Mouse (Mus musculus) lung, postnatal 4 days (tissue): Measurements from ENCODE around the gene Cox14.
"Not testable (repeated sequence)": the region's sequence is repeated elsewhere in the genome, so short reads cannot be mapped to it uniquely, and the experiment has no call there.

ENCODE experiments used
- DNase-seq, 2 experiments: peaks; one replicate each; pipeline ENCODE4 v3.0.0; 2021

Gene Cox14

GRCm38 (mm10) chr15:99728211-99728610 is 2.8 kb downstream of the Cox14 start:
- DNase-seq, result no peak

GRCm38 (mm10) chr15:99729056-99729783 is 3.8 kb downstream of the Cox14 start:
- DNase-seq, result no peak

GRCm38 (mm10) chr15:99731167-99731566 is 5.7 kb downstream of the Cox14 start:
- no peak for DNase-seq

GRCm38 (mm10) chr15:99731678-99732077 is 6.3 kb downstream of the Cox14 start:
- no peak for DNase-seq

- no peak for DNase-seq
Measured at GRCm38 (mm10) chr15:99733186-99733585, 7.8 kb downstream of the Cox14 start.

- peak; percentile 98 to 100 for DNase-seq
Measured at GRCm38 (mm10) chr15:99735631-99736030, 10.2 kb downstream of the Cox14 start.

GRCm38 (mm10) chr15:99736675-99737074 is 11.3 kb downstream of the Cox14 start:
- no peak for DNase-seq

GRCm38 (mm10) chr15:99740229-99740628 is 14.8 kb downstream of the Cox14 start:
- DNase-seq, result no peak

GRCm38 (mm10) chr15:99754204-99754603 is 28.8 kb downstream of the Cox14 start:
- no peak for DNase-seq

GRCm38 (mm10) chr15:99767467-99767866 is 42.0 kb downstream of the Cox14 start:
- DNase-seq, result no peak

- no peak for DNase-seq
Measured at GRCm38 (mm10) chr15:99768761-99769160, 43.3 kb downstream of the Cox14 start.

GRCm38 (mm10) chr15:99771004-99771500 is 45.6 kb downstream of the Cox14 start:
- no peak for DNase-seq

GRCm38 (mm10) chr15:99771601-99772276 is 46.3 kb downstream of the Cox14 start:
- DNase-seq, result no peak

- peak; percentile 93 to 96 for DNase-seq
Measured at GRCm38 (mm10) chr15:99772277-99772880, 47.0 kb downstream of the Cox14 start.

GRCm38 (mm10) chr15:99772881-99772924 is 47.3 kb downstream of the Cox14 start, which contains the start of gene Cers5:
Gene Cers5 (minus strand): TSS chr15:99772885.
- DNase-seq, result not testable (repeated sequence)

GRCm38 (mm10) chr15:99772925-99773324 is 47.5 kb downstream of the Cox14 start:
- DNase-seq, result no peak
